Mouse (Mus musculus) layer of hippocampus, adult 2 months (tissue): Measurements from ENCODE around the gene Eri3. TPM values are rescaled to one million over a fixed set of nuclear protein-coding genes. Genes with fewer than 3 reads are reported as not detected.

Experiments used
- DNase-seq, 2 experiments: peaks; one replicate each; pipeline ENCODE4 v3.0.0; 2022; ENCODE audit warnings: low spot score in 2 of 2
- H3K27ac ChIP-seq: fragments of 200-600 bp; 2 replicates; pipeline ENCODE4 v1.8.1; 2022
- H3K4me3 ChIP-seq: fragments of 200-600 bp; 2 replicates; pipeline ENCODE4 v1.8.1; 2022; ENCODE audit warnings: mild to moderate bottlenecking
- CTCF ChIP-seq: fragments of 200-600 bp; conservative IDR thresholded peaks from 2 replicates; pipeline ENCODE4 v1.8.1; 2022; ENCODE audit warnings: antibody characterized with exemption, mild to moderate bottlenecking, moderate library complexity
- microRNA-seq, 2 experiments: library from miRNA; unstranded; fragments of <30 nt; microRNA quantifications; one replicate each; pipeline ENCODE4 v1.2.0; 2021
- total RNA-seq, 2 experiments: library from RNA; stranded (reverse); gene quantifications; 2 replicates each; pipeline ENCODE4 v1.2.3; 2021

Eri3 gene
- total RNA-seq, 2 experiments from 2014 or later, result 194 to 211 TPM

DNA sequence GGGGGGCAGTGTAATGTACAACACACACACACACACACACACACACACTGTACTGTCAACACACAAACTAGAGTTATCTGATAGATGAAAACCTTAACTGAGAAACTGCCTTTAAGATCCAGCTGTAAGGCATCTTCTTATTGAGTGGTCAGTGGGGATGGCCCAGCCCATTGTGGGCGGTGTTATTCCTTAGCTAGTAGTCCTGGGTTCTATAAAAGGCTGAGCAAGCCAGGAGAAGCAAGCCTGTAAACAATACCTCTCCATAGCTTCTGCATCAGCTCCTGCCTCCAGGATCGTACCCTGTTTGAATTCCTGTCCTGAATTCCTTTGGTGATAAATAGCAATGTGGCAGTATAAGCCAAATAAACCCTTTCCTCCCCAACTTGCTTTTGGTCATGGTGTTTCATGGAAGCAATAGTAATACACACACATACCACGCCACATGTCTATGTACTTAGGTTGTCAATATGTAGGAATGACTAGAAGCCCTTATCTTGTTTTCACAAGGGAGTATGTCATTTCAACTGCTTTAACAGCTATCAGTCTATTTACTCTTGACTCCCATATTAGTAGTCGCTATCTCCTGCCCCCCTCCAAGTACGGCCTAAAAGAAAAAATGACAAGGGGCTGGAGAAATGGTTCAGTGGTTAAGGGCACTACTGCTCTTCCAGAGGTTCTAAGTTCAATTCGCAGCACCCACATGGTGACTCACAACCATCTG, 133.0 kb downstream of the Eri3 start:
- DNase-seq, result no peak
- no peak for TF ChIP-seq CTCF
- Histone ChIP-seq H3K4me3 (no peak overlapping the region), H3K27ac (no peak overlapping the region)

GRCm38 (mm10) chr4:117686354-117686753, 136.2 kb downstream of the Eri3 start:
- no peak for DNase-seq
- Histone ChIP-seq H3K4me3 (no peak overlapping the region), H3K27ac (no peak overlapping the region)
- no peak for TF ChIP-seq CTCF

DNA sequence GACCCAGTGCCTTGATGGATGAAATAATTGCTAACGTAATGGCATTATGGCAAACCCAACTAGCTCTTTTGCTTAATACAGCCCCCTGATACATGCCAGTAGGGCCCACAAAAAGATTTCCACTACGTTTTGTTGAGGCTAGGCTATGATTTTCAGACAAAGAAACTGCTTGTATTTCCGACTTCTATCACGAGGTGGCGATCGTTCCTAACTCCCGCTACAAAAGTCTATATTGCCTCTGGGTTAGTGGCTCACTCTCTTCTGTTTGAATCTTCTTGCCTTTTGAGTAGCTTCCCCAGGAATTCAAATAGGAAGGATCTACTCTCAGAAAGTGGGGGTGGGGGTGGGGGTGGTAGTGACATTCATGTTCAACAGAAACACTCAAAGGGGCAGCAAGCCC, 155.2 kb downstream of the Eri3 start:
- H3K27ac ChIP-seq, result no peak overlapping the region
- peak; percentile 30 to 67 for DNase-seq
- peak; percentile 83 for TF ChIP-seq CTCF
- no peak overlapping the region for H3K4me3 ChIP-seq

DNA sequence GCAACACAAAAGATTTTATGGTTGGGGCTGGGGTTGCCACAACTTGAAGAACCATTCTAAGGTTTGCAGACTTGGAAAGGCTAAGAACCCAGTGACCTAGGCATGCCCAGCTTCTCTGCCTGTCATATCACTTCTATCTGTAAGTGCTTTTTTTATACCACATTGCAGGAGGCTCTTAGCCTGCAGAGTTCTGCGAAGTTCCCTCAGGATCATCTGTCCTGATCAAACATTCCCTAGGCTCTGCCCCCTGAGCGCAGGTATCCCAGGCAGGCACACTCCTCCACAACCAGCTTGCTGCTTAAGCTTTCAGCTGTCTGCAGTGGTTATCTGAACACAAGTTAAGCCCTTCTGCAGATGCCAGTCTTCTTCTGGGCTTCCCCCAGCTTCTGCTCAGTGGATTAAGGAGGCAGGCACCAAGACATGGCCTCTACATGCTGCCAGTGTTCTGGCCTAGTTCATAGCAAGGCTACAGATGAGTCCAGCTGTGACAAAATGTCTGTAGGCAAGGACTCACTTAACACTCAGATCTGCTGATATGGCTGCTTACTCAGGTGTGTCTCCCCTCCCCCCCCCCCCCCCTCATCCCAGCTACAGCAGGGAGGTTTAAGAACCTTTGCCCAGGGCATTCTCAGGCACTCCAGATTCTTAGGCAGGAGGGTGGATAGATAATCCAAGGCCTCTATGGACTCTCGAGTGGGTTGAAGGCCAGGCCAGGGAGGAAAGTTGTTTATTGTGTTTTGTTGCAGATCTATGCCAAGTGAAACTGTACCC, 158.8 kb downstream of the Eri3 start:
- no peak for TF ChIP-seq CTCF
- Histone ChIP-seq H3K27ac (no peak overlapping the region), H3K4me3 (no peak overlapping the region)
- DNase-seq, result no peak

GRCm38 (mm10) chr4:117712314-117712713, 162.1 kb downstream of the Eri3 start:
- no peak overlapping the region for H3K27ac ChIP-seq
- no peak for DNase-seq
- TF ChIP-seq CTCF, result no peak
- H3K4me3 ChIP-seq, result no peak overlapping the region

GRCm38 (mm10) chr4:117713303-117714098, 163.3 kb downstream of the Eri3 start:
- DNase-seq, result no peak
- TF ChIP-seq CTCF, result no peak
- Histone ChIP-seq H3K27ac (no peak overlapping the region), H3K4me3 (no peak overlapping the region)

Small RNA genes lying within 50 kb of the gene (microRNA-seq; reads per million reads assigned to microRNA genes)
- 0 reads per million in 2 experiments for gene Gm25559

Other genes with a start within 250 kb of the Eri3 start
- gene Rnf220, start 53.3 kb upstream of the Eri3 start, total RNA-seq, result 100 to 1,000 TPM; 184 to 189 TPM
- gene Dmap1, start 131.9 kb downstream of the Eri3 start, total RNA-seq, result 10 to 100 TPM; 39.0 to 40.4 TPM
- not detected for gene Gm12845, start 174.0 kb downstream of the Eri3 start, total RNA-seq
- gene Klf17, start 215.3 kb downstream of the Eri3 start, total RNA-seq, result not detected